Mouse (Mus musculus): ENCODE results near the gene Gm11099. TPM values are rescaled to one million over a fixed set of nuclear protein-coding genes. Genes with fewer than 3 reads are reported as not detected.

The Gm11099 gene
- polyA plus RNA-seq, 1 experiment from 2014 or later, result not detected

GRCm38 (mm10) chr2:58912339-58912738 lies 53.1 kb downstream of the Gm11099 start:
- H3K36me3 ChIP-seq, result no peaks in the 10 kb centered on the region
- ATAC-seq (ENCODE audit: low FRiP score), result no peak
- H3K4me2 ChIP-seq, result no peak overlapping the region
- H3K4me1 ChIP-seq (replicated peaks), result no peaks in the 10 kb centered on the region
- H3K9ac ChIP-seq, result no peak overlapping the region
- H3K27me3 ChIP-seq, result 0 out of 2 replicates have a peak, but pooled peaks cover 4% of the 10 kb centered on the region
- no peak overlapping the region for H3K27ac ChIP-seq
- no peaks in the 10 kb centered on the region for H3K9me3 ChIP-seq
- 98% methylated on average over 9 of the region's 9 CpGs for WGBS
- no peak overlapping the region for H3K4me3 ChIP-seq

GRCm38 (mm10) chr2:58918351-58918750 lies 59.1 kb downstream of the Gm11099 start:
- Histone ChIP-seq H3K27me3 (no peaks in the 10 kb centered on the region), H3K4me3 (no peak overlapping the region), H3K4me2 (no peak overlapping the region), H3K36me3 (no peaks in the 10 kb centered on the region), H3K9ac (no peak overlapping the region), H3K27ac (no peak overlapping the region), H3K9me3 (no peaks in the 10 kb centered on the region), H3K4me1 (replicated peaks) (no peaks in the 10 kb centered on the region)
- 41% methylated on average over 4 of the region's 4 CpGs for WGBS
- ATAC-seq (ENCODE audit: low FRiP score), result no peak

GRCm38 (mm10) chr2:58925551-58925950 lies 66.3 kb downstream of the Gm11099 start:
- WGBS, result 94% methylated on average over 2 of the region's 2 CpGs
- H3K9me3 ChIP-seq, result no peaks in the 10 kb centered on the region
- H3K27me3 ChIP-seq, result no peaks in the 10 kb centered on the region
- H3K9ac ChIP-seq, result no peak overlapping the region
- H3K4me3 ChIP-seq, result no peak overlapping the region
- H3K4me2 ChIP-seq, result no peak overlapping the region
- no peaks in the 10 kb centered on the region for H3K36me3 ChIP-seq
- no peak overlapping the region for H3K27ac ChIP-seq
- ATAC-seq (ENCODE audit: low FRiP score), result no peak
- H3K4me1 ChIP-seq (replicated peaks), result no peaks in the 10 kb centered on the region

GRCm38 (mm10) chr2:58941361-58941760 lies 82.1 kb downstream of the Gm11099 start:
- no peak overlapping the region for H3K9ac ChIP-seq
- 92% methylated on average over 4 of the region's 4 CpGs for WGBS
- no peak for ATAC-seq (ENCODE audit: low FRiP score)

GRCm38 (mm10) chr2:58948796-58949195 lies 89.6 kb downstream of the Gm11099 start:
- Histone ChIP-seq H3K27me3 (no peaks in the 10 kb centered on the region), H3K9me3 (no peaks in the 10 kb centered on the region), H3K36me3 (no peaks in the 10 kb centered on the region), H3K4me2 (no peak overlapping the region), H3K4me3 (no peak overlapping the region), H3K27ac (no peak overlapping the region), H3K9ac (no peak overlapping the region), H3K4me1 (replicated peaks) (no peaks in the 10 kb centered on the region)
- WGBS, result 57% methylated on average over 7 of the region's 7 CpGs
- no peak for ATAC-seq (ENCODE audit: low FRiP score)

More at GRCm38 (mm10) chr2:58941361-58941760, 82.1 kb downstream of the Gm11099 start:
- H3K4me3 ChIP-seq, result no peak overlapping the region
- no peak overlapping the region for H3K27ac ChIP-seq
- H3K4me1 ChIP-seq (replicated peaks), result no peaks in the 10 kb centered on the region
- H3K4me2 ChIP-seq, result no peak overlapping the region
- H3K36me3 ChIP-seq, result no peaks in the 10 kb centered on the region
- H3K9me3 ChIP-seq, result no peaks in the 10 kb centered on the region
- no peaks in the 10 kb centered on the region for H3K27me3 ChIP-seq

GRCm38 (mm10) chr2:58952101-58952500 lies 92.9 kb downstream of the Gm11099 start:
- no peak overlapping the region for H3K4me3 ChIP-seq
- H3K9ac ChIP-seq, result no peak overlapping the region
- WGBS, result 93% methylated on average over 3 of the region's 3 CpGs
- no peaks in the 10 kb centered on the region for H3K36me3 ChIP-seq
- H3K4me2 ChIP-seq, result no peak overlapping the region
- no peak overlapping the region for H3K27ac ChIP-seq
- H3K4me1 ChIP-seq (replicated peaks), result peaks cover 2% of the 10 kb centered on the region; the same call in 1 of the 2 replicates
- H3K9me3 ChIP-seq, result no peaks in the 10 kb centered on the region
- no peaks in the 10 kb centered on the region for H3K27me3 ChIP-seq
- no peak for ATAC-seq (ENCODE audit: low FRiP score)

GRCm38 (mm10) chr2:58956351-58956750 lies 97.1 kb downstream of the Gm11099 start:
- no peak overlapping the region for H3K27ac ChIP-seq
- no peaks in the 10 kb centered on the region for H3K27me3 ChIP-seq
- peaks cover 2% of the 10 kb centered on the region; the same call in 1 of the 2 replicates for H3K4me1 ChIP-seq (replicated peaks)
- H3K9ac ChIP-seq, result no peak overlapping the region
- H3K4me2 ChIP-seq, result no peak overlapping the region
- H3K36me3 ChIP-seq, result no peaks in the 10 kb centered on the region
- H3K9me3 ChIP-seq, result no peaks in the 10 kb centered on the region
- no peak for ATAC-seq (ENCODE audit: low FRiP score)
- 49% methylated on average over 2 of the region's 2 CpGs for WGBS
- H3K4me3 ChIP-seq, result no peak overlapping the region

GRCm38 (mm10) chr2:58956770-58957300 lies 97.6 kb downstream of the Gm11099 start:
- peaks cover 2% of the 10 kb centered on the region; the same call in 1 of the 2 replicates for H3K4me1 ChIP-seq (replicated peaks)
- no peak overlapping the region for H3K4me3 ChIP-seq
- WGBS, result 9% methylated on average over 2 of the region's 2 CpGs
- H3K9ac ChIP-seq, result no peak overlapping the region
- H3K27ac ChIP-seq, result no peak overlapping the region
- peak; percentile 24; the same call in 1 of the 2 replicates for ATAC-seq (ENCODE audit: low FRiP score)
- H3K4me2 ChIP-seq, result no peak overlapping the region
- H3K27me3 ChIP-seq, result no peaks in the 10 kb centered on the region
- H3K36me3 ChIP-seq, result no peaks in the 10 kb centered on the region
- no peaks in the 10 kb centered on the region for H3K9me3 ChIP-seq
